Mouse (Mus musculus): Measurements from ENCODE around the gene Slc43a1. TPM values are rescaled to one million over a fixed set of nuclear protein-coding genes. Genes with fewer than 3 reads are reported as not detected.
A peak's percentile ranks its signal among the peaks of the same experiment; 100 is the strongest.

Gene Slc43a1
- 4.9 and 6.6 TPM in 2 replicates for polyA plus RNA-seq (2015; fragmentation: Nextera tagmentation; extraction: Ambion mirVana)

- DNase-seq (ENCODE audit: low spot score) = no peak
- H3K27ac ChIP-seq (ENCODE audit: low read length) = peak within 1 kb of the TSS; percentile 74
- peaks cover 7% of the 10 kb centered on the region; the same call in 1 of the 2 replicates for H3K4me1 ChIP-seq (ENCODE audit: insufficient read depth, low read depth, low read length)
- no peak for TF ChIP-seq EP300 (IDR thresholded peaks at IDR 0.05)
- no peak for TF ChIP-seq CTCF (IDR thresholded peaks at IDR 0.05)
- H3K9ac ChIP-seq (replicated peaks; ENCODE audit: low read depth) = peak within 1 kb of the TSS; percentile 71
- no peaks in the 10 kb centered on the region for H3K36me3 ChIP-seq (ENCODE audit: insufficient read depth, low read length)
- H3K4me2 ChIP-seq (replicated peaks; ENCODE audit: low read depth, low read length) = peak within 1 kb of the TSS; percentile 80
- ATAC-seq = no peak
- 22% methylated on average over 10 of the region's 10 CpGs for WGBS
- peak within 1 kb of the TSS; percentile 58 for H3K4me3 ChIP-seq (ENCODE audit: low read depth, low read length)
- H3K9me3 ChIP-seq (ENCODE audit: low read length) = no peaks in the 10 kb centered on the region
- H3K27me3 ChIP-seq (replicated peaks; ENCODE audit: insufficient read depth, low read length) = 0 out of 2 replicates have a peak, but pooled peaks cover 3% of the 10 kb centered on the region
These were observed at the start of gene Slc43a1 for GRCm38 (mm10) chr2:84838593-84838949. Gene Slc43a1 (plus strand): TSS chr2:84838850.

GRCm38 (mm10) chr2:84790418-84790817, 48.2 kb upstream of the Slc43a1 start:
- DNase-seq (ENCODE audit: low spot score) (no peak), ATAC-seq (no peak)
- Histone ChIP-seq H3K4me2 (replicated peaks; ENCODE audit: low read depth, low read length) (no peak overlapping the region), H3K9ac (replicated peaks; ENCODE audit: low read depth) (no peak overlapping the region), H3K27ac (ENCODE audit: low read length) (no peak overlapping the region), H3K27me3 (replicated peaks; ENCODE audit: insufficient read depth, low read length) (no peaks in the 10 kb centered on the region), H3K36me3 (ENCODE audit: insufficient read depth, low read length) (no peaks in the 10 kb centered on the region), H3K4me3 (ENCODE audit: low read depth, low read length) (no peak overlapping the region), H3K4me1 (ENCODE audit: insufficient read depth, low read depth, low read length) (0 out of 2 replicates have a peak, but pooled peaks cover 3% of the 10 kb centered on the region), H3K9me3 (ENCODE audit: low read length) (no peaks in the 10 kb centered on the region)
- WGBS = 58% methylated on average over 9 of the region's 9 CpGs
- no peak for TF ChIP-seq EP300 (IDR thresholded peaks at IDR 0.05)
- TF ChIP-seq CTCF (IDR thresholded peaks at IDR 0.05) = no peak

GRCm38 (mm10) chr2:84792516-84792915, 46.1 kb upstream of the Slc43a1 start:
- ATAC-seq (peak; percentile 68), DNase-seq (ENCODE audit: low spot score) (peak; percentile 63)
- Histone ChIP-seq H3K36me3 (ENCODE audit: insufficient read depth, low read length) (no peaks in the 10 kb centered on the region), H3K27ac (ENCODE audit: low read length) (no peak overlapping the region), H3K4me1 (ENCODE audit: insufficient read depth, low read depth, low read length) (0 out of 2 replicates have a peak, but pooled peaks cover 3% of the 10 kb centered on the region), H3K9me3 (ENCODE audit: low read length) (no peaks in the 10 kb centered on the region), H3K9ac (replicated peaks; ENCODE audit: low read depth) (no peak overlapping the region), H3K27me3 (replicated peaks; ENCODE audit: insufficient read depth, low read length) (no peaks in the 10 kb centered on the region), H3K4me2 (replicated peaks; ENCODE audit: low read depth, low read length) (no peak overlapping the region), H3K4me3 (ENCODE audit: low read depth, low read length) (no peak overlapping the region)
- WGBS = 25% methylated on average over 3 of the region's 3 CpGs
- TF ChIP-seq CTCF (IDR thresholded peaks at IDR 0.05) = no peak
- TF ChIP-seq EP300 (IDR thresholded peaks at IDR 0.05) = no peak; the same call in 1 of the 2 replicates

GRCm38 (mm10) chr2:84793154-84793553, 45.5 kb upstream of the Slc43a1 start:
- no peak for ATAC-seq
- no peaks in the 10 kb centered on the region for H3K27me3 ChIP-seq (replicated peaks; ENCODE audit: insufficient read depth, low read length)
- H3K4me2 ChIP-seq (replicated peaks; ENCODE audit: low read depth, low read length) = no peak overlapping the region
- H3K4me1 ChIP-seq (ENCODE audit: insufficient read depth, low read depth, low read length) = 0 out of 2 replicates have a peak, but pooled peaks cover 3% of the 10 kb centered on the region
- TF ChIP-seq CTCF (IDR thresholded peaks at IDR 0.05) (no peak), EP300 (IDR thresholded peaks at IDR 0.05) (no peak)
- H3K4me3 ChIP-seq (ENCODE audit: low read depth, low read length) = no peak overlapping the region
- no peaks in the 10 kb centered on the region for H3K9me3 ChIP-seq (ENCODE audit: low read length)
- WGBS = 98% methylated on average over 3 of the region's 3 CpGs
- no peak overlapping the region for H3K9ac ChIP-seq (replicated peaks; ENCODE audit: low read depth)
- no peak for DNase-seq (ENCODE audit: low spot score)
- H3K27ac ChIP-seq (ENCODE audit: low read length) = no peak overlapping the region
- H3K36me3 ChIP-seq (ENCODE audit: insufficient read depth, low read length) = no peaks in the 10 kb centered on the region

GRCm38 (mm10) chr2:84793871-84794270, 44.8 kb upstream of the Slc43a1 start:
- ATAC-seq = no peak
- no peak for TF ChIP-seq CTCF (IDR thresholded peaks at IDR 0.05)
- TF ChIP-seq EP300 (IDR thresholded peaks at IDR 0.05) = no peak
- no peaks in the 10 kb centered on the region for H3K27me3 ChIP-seq (replicated peaks; ENCODE audit: insufficient read depth, low read length)
- H3K9ac ChIP-seq (replicated peaks; ENCODE audit: low read depth) = no peak overlapping the region
- H3K4me1 ChIP-seq (ENCODE audit: insufficient read depth, low read depth, low read length) = no peaks in the 10 kb centered on the region
- no peak overlapping the region for H3K27ac ChIP-seq (ENCODE audit: low read length)
- no peak overlapping the region for H3K4me2 ChIP-seq (replicated peaks; ENCODE audit: low read depth, low read length)
- H3K9me3 ChIP-seq (ENCODE audit: low read length) = no peaks in the 10 kb centered on the region
- WGBS = 85% methylated on average over 3 of the region's 3 CpGs
- H3K36me3 ChIP-seq (ENCODE audit: insufficient read depth, low read length) = no peaks in the 10 kb centered on the region
- no peak overlapping the region for H3K4me3 ChIP-seq (ENCODE audit: low read depth, low read length)
- no peak for DNase-seq (ENCODE audit: low spot score)

GRCm38 (mm10) chr2:84797833-84798492, 40.7 kb upstream of the Slc43a1 start:
- Histone ChIP-seq H3K27ac (ENCODE audit: low read length) (peak overlapping the region; percentile 60), H3K9me3 (ENCODE audit: low read length) (no peaks in the 10 kb centered on the region), H3K4me1 (ENCODE audit: insufficient read depth, low read depth, low read length) (no peaks in the 10 kb centered on the region), H3K27me3 (replicated peaks; ENCODE audit: insufficient read depth, low read length) (no peaks in the 10 kb centered on the region), H3K36me3 (ENCODE audit: insufficient read depth, low read length) (no peaks in the 10 kb centered on the region), H3K9ac (replicated peaks; ENCODE audit: low read depth) (no peak overlapping the region), H3K4me3 (ENCODE audit: low read depth, low read length) (peak overlapping the region; percentile 75), H3K4me2 (replicated peaks; ENCODE audit: low read depth, low read length) (peak overlapping the region; percentile 94)
- WGBS = 10% methylated on average over 13 of the region's 13 CpGs
- DNase-seq (ENCODE audit: low spot score) (peak; percentile 90), ATAC-seq (peak; percentile 68)
- peak; percentile 91 for TF ChIP-seq CTCF (IDR thresholded peaks at IDR 0.05)
- peak; percentile 34; the same call in 1 of the 2 replicates for TF ChIP-seq EP300 (IDR thresholded peaks at IDR 0.05)

Measured in lung, postnatal 0 days (tissue).